Mouse (Mus musculus): Measurements from ENCODE around the gene Olfr1112. TPM values are rescaled to one million over a fixed set of nuclear protein-coding genes. Genes with fewer than 3 reads are reported as not detected.

The Olfr1112 gene
- not detected for total RNA-seq (2023)

DNA sequence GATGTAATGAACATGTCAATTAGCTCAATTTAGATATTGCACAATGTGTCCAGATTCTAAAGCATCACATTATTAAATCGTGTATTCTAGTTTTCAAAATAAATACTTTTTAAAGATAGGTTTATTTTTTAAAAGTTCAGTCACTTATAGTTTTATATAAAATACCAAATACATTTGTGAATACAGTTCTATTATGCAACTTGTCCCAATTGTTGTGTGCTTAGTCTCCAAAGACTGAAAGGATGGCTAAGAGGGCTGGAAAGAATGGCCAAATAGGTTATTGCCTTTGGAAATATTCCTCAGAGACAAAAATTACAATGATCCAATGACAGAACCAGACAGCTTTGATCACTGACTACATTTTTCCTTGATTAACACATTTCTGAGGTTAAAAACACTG lies at the start of gene Olfr1112:
Olfr1112 (plus strand) TSS at position 301 of the 400 bp plus-strand sequence.

DNA sequence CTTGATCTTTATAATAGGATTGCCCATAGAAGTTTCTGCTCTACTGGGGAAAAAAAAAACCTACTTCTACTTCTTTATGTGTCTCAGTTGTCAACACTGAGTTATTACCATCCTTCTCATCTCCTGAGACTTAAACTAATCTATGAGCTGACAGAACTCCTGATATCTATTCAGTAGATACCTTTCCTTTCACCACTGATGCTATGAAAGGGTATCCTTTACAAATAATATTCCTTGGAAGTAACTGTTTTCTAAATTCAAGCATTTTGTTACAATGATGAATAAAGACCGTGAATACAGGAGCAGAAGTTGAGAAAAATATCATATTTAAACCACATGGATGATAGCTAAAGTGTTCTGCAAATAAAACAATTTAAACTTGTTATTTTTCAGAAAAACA lies 47.4 kb upstream of the Olfr1112 start, which contains the start of gene Olfr1110:
Olfr1110 (minus strand) TSS at position 101 of the 400 bp plus-strand sequence.

DNA sequence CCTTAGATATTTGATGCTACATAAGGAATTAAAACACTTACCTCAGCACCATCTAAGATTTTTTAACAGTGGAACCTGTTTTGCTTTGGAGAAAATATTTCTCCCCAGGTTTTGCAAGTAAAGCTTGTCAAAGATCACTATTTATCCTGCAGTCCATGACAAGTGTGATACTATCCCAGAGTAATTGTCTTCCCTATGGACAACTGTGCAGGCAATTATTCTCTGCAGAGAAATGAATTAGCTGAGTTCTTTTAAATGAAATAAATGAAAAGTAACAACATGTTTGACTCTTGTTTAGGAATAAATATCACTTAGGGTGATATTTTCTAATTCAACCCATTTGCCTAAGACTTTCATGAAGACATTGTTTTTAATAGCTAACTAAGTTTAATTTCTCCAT lies 35.1 kb upstream of the Olfr1112 start, which contains the start of gene Olfr1111:
Olfr1111 (minus strand) TSS at position 101 of the 400 bp plus-strand sequence.

DNA sequence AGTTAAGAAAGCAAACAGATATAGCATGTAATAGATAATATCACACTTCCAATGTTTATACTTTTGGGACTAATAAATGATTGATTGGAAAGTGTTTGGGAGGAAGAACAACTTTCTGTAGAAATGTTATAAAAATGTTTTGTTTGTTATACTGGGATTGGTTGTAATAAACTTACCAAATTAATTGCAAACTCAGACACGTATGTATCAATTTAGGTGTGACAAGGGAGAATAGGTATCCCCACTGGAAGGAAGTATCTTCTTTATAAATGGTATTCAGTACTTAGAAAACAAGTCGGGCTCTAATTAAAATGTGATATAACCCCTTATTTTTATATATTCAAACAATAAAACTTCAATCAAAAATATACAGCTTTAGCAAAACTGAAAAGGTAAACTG lies 21.1 kb downstream of the Olfr1112 start, which contains the start of gene Olfr1113:
Olfr1113 (plus strand) TSS at position 301 of the 400 bp plus-strand sequence.

Other genes with a start within 250 kb of the Olfr1112 start
- not detected for gene Olfr1099, start 227.1 kb upstream of the Olfr1112 start, total RNA-seq (2023)
- not detected for gene Olfr1100, start 207.8 kb upstream of the Olfr1112 start, total RNA-seq (2023)
- not detected for gene Olfr1101, start 196.6 kb upstream of the Olfr1112 start, total RNA-seq (2023)
- gene Olfr1102, start 189.4 kb upstream of the Olfr1112 start, total RNA-seq (2023), result not detected
- not detected for gene Olfr1104, start 160.7 kb upstream of the Olfr1112 start, total RNA-seq (2023)
- gene Olfr1105, start 151.3 kb upstream of the Olfr1112 start, total RNA-seq (2023), result not detected
- gene Olfr1106, start 135.5 kb upstream of the Olfr1112 start, total RNA-seq (2023), result not detected
- not detected for gene Olfr1107, start 112.0 kb upstream of the Olfr1112 start, total RNA-seq (2023)
- not detected for gene Olfr1109, start 91.8 kb upstream of the Olfr1112 start, total RNA-seq (2023)
- not detected for gene Olfr259, start 73.2 kb upstream of the Olfr1112 start, total RNA-seq (2023)
- gene Olfr1110, start 47.5 kb upstream of the Olfr1112 start, total RNA-seq (2023), result not detected
- gene Olfr1111, start 35.2 kb upstream of the Olfr1112 start, total RNA-seq (2023), result not detected
- gene Olfr1113, start 21.2 kb downstream of the Olfr1112 start, total RNA-seq (2023), result not detected
- not detected for gene Olfr1115, start 60.2 kb downstream of the Olfr1112 start, total RNA-seq (2023)
- gene Olfr1116, start 79.7 kb downstream of the Olfr1112 start, total RNA-seq (2023), result not detected
- gene Olfr1118, start 119.8 kb downstream of the Olfr1112 start, total RNA-seq (2023), result not detected
- not detected for gene Olfr1120, start 167.0 kb downstream of the Olfr1112 start, total RNA-seq (2023)
- gene Olfr1121, start 182.1 kb downstream of the Olfr1112 start, total RNA-seq (2023), result not detected
- gene Olfr1122, start 198.1 kb downstream of the Olfr1112 start, total RNA-seq (2023), result under 1 TPM in 1 of 2 experiments, not detected in 1; 0.29 TPM
- not detected for gene Olfr1123, start 228.8 kb downstream of the Olfr1112 start, total RNA-seq (2023)
- not detected for gene Olfr1124, start 242.5 kb downstream of the Olfr1112 start, total RNA-seq (2023)

All from monocyte, adult 59 days (primary cell).